Mouse (Mus musculus): ENCODE measurements around the gene Olfr1331. TPM values are rescaled to one million over a fixed set of nuclear protein-coding genes. Genes with fewer than 3 reads are reported as not detected.
"Not testable (repeated sequence)": the region's sequence is repeated elsewhere in the genome, so short reads cannot be mapped to it uniquely, and the experiment has no call there.

The Olfr1331 gene
- not detected in 2 replicates for polyA plus RNA-seq (2012; ENCODE audit: insufficient read depth, insufficient read length, missing spikeins)

DNA sequence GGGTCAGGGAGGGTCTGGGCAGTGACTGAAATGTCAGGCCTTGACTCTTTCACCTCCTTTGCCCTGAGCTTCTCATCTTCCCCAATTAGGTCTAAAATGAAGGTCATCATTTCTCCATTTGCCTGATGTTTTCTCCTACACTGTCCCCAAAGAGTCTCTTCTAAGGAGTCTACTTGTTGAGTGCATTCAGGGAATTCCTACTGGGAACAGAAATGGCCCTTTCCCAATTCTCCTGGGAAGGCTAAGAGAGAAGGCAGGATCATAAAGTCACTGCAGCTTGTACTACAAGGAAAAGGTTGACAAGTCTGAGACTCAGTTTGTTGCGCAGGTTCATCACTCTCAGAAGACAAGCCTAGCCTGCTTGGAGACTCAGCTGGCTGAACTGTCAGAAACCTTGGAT is at the start of gene Olfr1331:
Gene Olfr1331 (plus strand): TSS at position 301 of the 400 bp plus-strand sequence.
- H3K4me3 ChIP-seq (ENCODE audit: insufficient read depth, low read length) = no peak within 1 kb of the TSS
- H3K27ac ChIP-seq (ENCODE audit: insufficient read depth, low read depth, low read length) = no peak within 1 kb of the TSS
- H3K4me1 ChIP-seq (ENCODE audit: control insufficient read depth, insufficient read depth, low read length) = no peaks in the 10 kb centered on the region
- TF ChIP-seq CTCF (IDR thresholded peaks at IDR 0.05; ENCODE audit: low read depth, low read length) = no peak

DNA sequence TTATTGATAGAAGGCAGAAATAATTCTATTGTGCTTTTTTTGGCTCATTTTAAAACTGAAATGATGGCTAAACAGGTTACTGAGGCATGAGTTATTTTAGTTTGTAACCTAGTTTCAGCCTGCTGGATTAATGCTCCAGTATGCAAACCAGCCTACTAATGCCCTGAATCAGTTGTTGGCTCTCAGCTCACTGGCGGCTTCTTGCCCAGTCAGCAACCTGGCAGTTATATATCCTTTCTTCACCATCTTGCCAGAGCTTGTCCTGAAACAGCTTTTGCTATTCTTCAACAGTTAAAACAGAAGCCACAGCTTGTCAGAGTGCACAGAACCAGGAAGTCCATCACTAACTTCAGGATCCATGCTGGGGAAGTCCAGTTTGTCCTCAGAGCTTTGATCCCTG is 45.5 kb upstream of the Olfr1331 start:
- Histone ChIP-seq H3K27ac (ENCODE audit: insufficient read depth, low read depth, low read length) (no peak overlapping the region), H3K4me1 (ENCODE audit: control insufficient read depth, insufficient read depth, low read length) (no peaks in the 10 kb centered on the region), H3K4me3 (ENCODE audit: insufficient read depth, low read length) (no peak overlapping the region)
- TF ChIP-seq POLR2A (IDR thresholded peaks at IDR 0.05; ENCODE audit: borderline replicate concordance, low read depth, low read length) (no peak), CTCF (IDR thresholded peaks at IDR 0.05; ENCODE audit: low read depth, low read length) (no peak)

DNA sequence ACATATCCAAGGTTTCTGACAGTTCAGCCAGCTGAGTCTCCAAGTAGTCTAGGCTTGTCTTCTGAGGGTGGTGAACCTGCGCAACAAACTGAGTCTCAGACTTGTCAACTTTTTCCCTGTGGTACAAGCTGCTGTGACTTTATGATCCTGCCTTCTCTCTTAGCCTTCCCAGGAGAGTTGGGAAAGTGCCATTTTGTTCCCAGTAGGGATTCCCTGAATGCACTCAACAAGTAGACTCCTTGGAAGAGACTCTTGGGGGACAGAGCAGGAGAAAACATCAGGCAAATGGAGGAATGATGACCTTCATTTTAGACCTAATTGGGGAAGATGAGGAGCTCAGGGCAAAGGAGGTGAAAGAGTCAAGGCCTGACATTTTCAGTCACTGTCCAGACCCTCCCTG is 28.3 kb upstream of the Olfr1331 start, which contains the start of gene Olfr1333:
Gene Olfr1333 (minus strand): TSS at position 101 of the 400 bp plus-strand sequence.
- TF ChIP-seq POLR2A (IDR thresholded peaks at IDR 0.05; ENCODE audit: borderline replicate concordance, low read depth, low read length) (no peak), CTCF (IDR thresholded peaks at IDR 0.05; ENCODE audit: low read depth, low read length) (no peak)
- Histone ChIP-seq H3K4me1 (ENCODE audit: control insufficient read depth, insufficient read depth, low read length) (no peaks in the 10 kb centered on the region), H3K27ac (ENCODE audit: insufficient read depth, low read depth, low read length) (no peak within 1 kb of the TSS), H3K4me3 (ENCODE audit: insufficient read depth, low read length) (no peak within 1 kb of the TSS)

DNA sequence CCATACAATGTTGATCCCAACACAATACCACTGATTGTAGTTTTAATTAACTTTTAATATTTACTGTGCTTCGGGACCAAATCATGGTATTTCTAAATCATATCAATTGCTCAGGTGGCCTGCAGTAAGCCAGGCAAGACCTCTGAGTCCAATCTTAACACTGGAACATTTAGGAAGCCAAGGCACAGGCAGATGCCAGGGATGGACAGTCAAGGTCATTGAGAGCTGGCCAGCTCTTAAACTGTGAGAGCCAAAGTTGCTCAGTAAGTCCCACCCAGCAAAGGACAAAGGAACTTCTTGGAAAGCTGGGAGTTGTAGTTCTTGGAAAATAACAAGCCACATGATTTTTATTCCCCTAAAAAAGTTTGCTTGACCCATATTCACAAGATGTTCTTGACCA is 2.7 kb upstream of the Olfr1331 start:
- Histone ChIP-seq H3K4me3 (ENCODE audit: insufficient read depth, low read length) (no peak overlapping the region), H3K4me1 (ENCODE audit: control insufficient read depth, insufficient read depth, low read length) (no peaks in the 10 kb centered on the region), H3K27ac (ENCODE audit: insufficient read depth, low read depth, low read length) (no peak overlapping the region)
- no peak for TF ChIP-seq POLR2A (IDR thresholded peaks at IDR 0.05; ENCODE audit: borderline replicate concordance, low read depth, low read length)
- no peak for TF ChIP-seq CTCF (IDR thresholded peaks at IDR 0.05; ENCODE audit: low read depth, low read length)

DNA sequence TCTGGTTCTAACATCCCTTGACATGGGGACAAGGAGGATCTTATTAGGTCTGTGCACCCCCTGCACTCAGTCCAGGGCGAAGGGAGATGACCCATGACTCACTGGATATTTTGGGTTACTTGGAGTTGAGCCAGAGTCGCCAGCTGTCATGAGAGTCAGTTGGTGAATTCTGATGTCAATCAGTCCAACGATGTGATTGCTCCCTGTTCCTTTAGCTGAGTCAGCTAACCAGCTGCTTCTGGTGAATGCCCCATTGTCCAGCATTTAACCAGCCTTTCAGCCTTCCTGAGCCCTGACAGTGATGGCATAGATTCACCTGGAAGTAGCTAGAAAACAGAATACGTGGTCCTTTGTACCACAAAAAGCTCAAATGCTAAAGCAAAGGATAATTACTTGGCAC is 1.7 kb upstream of the Olfr1331 start:
- H3K4me1 ChIP-seq (ENCODE audit: control insufficient read depth, insufficient read depth, low read length) = no peaks in the 10 kb centered on the region
- TF ChIP-seq CTCF (IDR thresholded peaks at IDR 0.05; ENCODE audit: low read depth, low read length) (no peak), POLR2A (IDR thresholded peaks at IDR 0.05; ENCODE audit: borderline replicate concordance, low read depth, low read length) (no peak)
- no peak overlapping the region for H3K27ac ChIP-seq (ENCODE audit: insufficient read depth, low read depth, low read length)
- H3K4me3 ChIP-seq (ENCODE audit: insufficient read depth, low read length) = no peak overlapping the region

DNA sequence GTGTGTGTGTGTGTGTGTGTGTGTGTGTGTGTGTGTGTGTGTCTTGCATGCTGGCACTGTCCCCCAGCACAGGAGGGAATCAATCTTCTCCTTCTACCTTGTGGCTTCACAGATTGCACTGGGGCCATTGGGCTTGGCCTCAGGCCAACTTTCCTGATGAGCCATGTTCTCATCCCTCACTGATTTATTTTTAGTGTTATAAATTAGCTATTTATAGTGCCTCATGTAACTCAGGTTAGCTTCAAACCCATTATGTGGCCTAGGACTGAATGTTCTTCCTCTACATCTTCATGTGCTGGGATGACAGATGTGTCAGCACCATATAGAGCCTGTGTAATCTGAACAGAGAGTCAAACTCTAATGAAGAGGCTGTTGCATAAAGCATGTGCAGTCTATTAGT is 3.1 kb downstream of the Olfr1331 start:
- H3K4me3 ChIP-seq (ENCODE audit: insufficient read depth, low read length) = no peak overlapping the region
- TF ChIP-seq CTCF (IDR thresholded peaks at IDR 0.05; ENCODE audit: low read depth, low read length) = no peak
- no peak for TF ChIP-seq POLR2A (IDR thresholded peaks at IDR 0.05; ENCODE audit: borderline replicate concordance, low read depth, low read length)
- H3K27ac ChIP-seq (ENCODE audit: insufficient read depth, low read depth, low read length) = no peak overlapping the region
- H3K4me1 ChIP-seq (ENCODE audit: control insufficient read depth, insufficient read depth, low read length) = no peaks in the 10 kb centered on the region

DNA sequence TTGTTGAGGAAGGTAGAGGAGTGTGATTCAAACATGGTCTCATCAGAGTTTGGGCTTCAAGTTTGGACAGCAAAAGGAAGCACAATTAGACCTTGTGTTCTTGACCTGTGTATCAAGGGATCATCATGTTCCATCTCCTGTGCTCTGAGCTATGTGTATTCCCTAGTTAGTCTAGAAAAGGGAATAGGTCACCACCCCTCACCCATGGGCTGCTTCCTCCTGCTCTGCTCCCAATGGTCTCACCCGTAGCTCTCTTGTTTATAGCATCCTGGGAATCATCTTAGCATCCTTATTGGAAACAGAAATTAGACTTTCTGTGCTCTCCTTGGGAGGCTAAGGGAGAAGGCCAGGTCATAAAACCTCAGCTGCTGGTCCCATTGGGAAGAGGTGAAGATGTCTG is 23.8 kb downstream of the Olfr1331 start, which contains the start of gene Olfr1330:
Gene Olfr1330 (plus strand): TSS at position 301 of the 400 bp plus-strand sequence.
- H3K27ac ChIP-seq (ENCODE audit: insufficient read depth, low read depth, low read length) = no peak within 1 kb of the TSS
- H3K4me1 ChIP-seq (ENCODE audit: control insufficient read depth, insufficient read depth, low read length) = no peaks in the 10 kb centered on the region
- TF ChIP-seq CTCF (IDR thresholded peaks at IDR 0.05; ENCODE audit: low read depth, low read length) (no peak), POLR2A (IDR thresholded peaks at IDR 0.05; ENCODE audit: borderline replicate concordance, low read depth, low read length) (no peak)
- no peak within 1 kb of the TSS for H3K4me3 ChIP-seq (ENCODE audit: insufficient read depth, low read length)

DNA sequence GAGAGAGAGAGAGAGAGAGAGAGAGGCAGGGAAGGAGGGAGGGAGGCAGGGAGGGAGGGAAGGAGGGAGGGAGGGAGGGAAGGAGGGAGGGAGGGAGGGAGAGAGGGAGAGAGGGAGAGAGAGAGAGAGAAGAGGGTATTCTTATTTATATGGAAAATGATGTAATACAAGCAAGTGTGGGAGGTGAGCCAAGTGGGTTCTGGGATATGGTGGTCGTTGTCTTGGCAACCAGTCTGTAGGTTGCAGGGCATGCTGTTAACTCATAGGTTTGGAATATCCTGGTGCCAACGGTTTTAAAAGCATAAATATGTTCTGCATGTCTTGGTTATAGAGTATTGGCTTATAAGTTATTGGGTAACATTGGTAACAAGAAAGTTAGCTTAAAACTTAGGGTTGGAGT is 37.5 kb downstream of the Olfr1331 start:
- Histone ChIP-seq H3K4me1 (ENCODE audit: control insufficient read depth, insufficient read depth, low read length) (no peaks in the 10 kb centered on the region), H3K4me3 (ENCODE audit: insufficient read depth, low read length) (no peak overlapping the region), H3K27ac (ENCODE audit: insufficient read depth, low read depth, low read length) (no peak overlapping the region)
- TF ChIP-seq CTCF (IDR thresholded peaks at IDR 0.05; ENCODE audit: low read depth, low read length) (no peak), POLR2A (IDR thresholded peaks at IDR 0.05; ENCODE audit: borderline replicate concordance, low read depth, low read length) (no peak)

DNA sequence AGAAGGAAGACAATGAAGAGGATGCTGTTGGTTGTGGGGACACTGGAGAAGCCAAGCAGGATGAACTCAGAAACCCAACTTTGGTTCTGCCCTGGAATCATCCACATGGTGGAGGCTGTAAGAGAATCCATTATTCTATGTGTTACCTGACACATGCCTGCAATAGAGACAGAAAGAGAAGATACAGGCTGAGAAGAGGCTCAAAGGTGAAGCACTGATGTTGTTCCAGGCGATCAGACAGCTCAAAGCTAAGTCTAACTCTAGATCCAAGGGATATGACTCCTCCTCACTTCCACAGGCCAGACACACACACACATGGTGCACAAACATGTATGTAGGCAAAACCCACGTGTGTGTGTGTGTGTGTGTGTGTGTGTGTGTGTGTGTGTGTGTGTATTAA is 52.9 kb downstream of the Olfr1331 start, which contains the start of gene Olfr1329:
Gene Olfr1329 (minus strand): TSS at position 101 of the 400 bp plus-strand sequence.
- not testable (repeated sequence) for H3K27ac ChIP-seq (ENCODE audit: insufficient read depth, low read depth, low read length); H3K4me1 ChIP-seq (ENCODE audit: control insufficient read depth, insufficient read depth, low read length); H3K4me3 ChIP-seq (ENCODE audit: insufficient read depth, low read length)

Other genes with a start within 250 kb of the Olfr1331 start
- not detected in 2 replicates for gene Cfap57, start 243.9 kb upstream of the Olfr1331 start, polyA plus RNA-seq (2012; ENCODE audit: insufficient read depth, insufficient read length, missing spikeins)
- 27.3 and 36.7 TPM in 2 replicates for gene Ebna1bp2, start 243.8 kb upstream of the Olfr1331 start, polyA plus RNA-seq (2012; ENCODE audit: insufficient read depth, insufficient read length, missing spikeins)
- gene Olfr62, start 205.7 kb upstream of the Olfr1331 start, polyA plus RNA-seq (2012; ENCODE audit: insufficient read depth, insufficient read length, missing spikeins) = not detected in 2 replicates
- not detected in 2 replicates for gene Olfr1342, start 171.9 kb upstream of the Olfr1331 start, polyA plus RNA-seq (2012; ENCODE audit: insufficient read depth, insufficient read length, missing spikeins)
- gene Olfr1341, start 161.1 kb upstream of the Olfr1331 start, polyA plus RNA-seq (2012; ENCODE audit: insufficient read depth, insufficient read length, missing spikeins) = not detected in 2 replicates
- 0.16 and 0.24 TPM in 2 replicates for gene Olfr1340, start 144.5 kb upstream of the Olfr1331 start, polyA plus RNA-seq (2012; ENCODE audit: insufficient read depth, insufficient read length, missing spikeins)
- not detected in 2 replicates for gene Olfr1339, start 132.5 kb upstream of the Olfr1331 start, polyA plus RNA-seq (2012; ENCODE audit: insufficient read depth, insufficient read length, missing spikeins)
- gene Olfr1338, start 105.9 kb upstream of the Olfr1331 start, polyA plus RNA-seq (2012; ENCODE audit: insufficient read depth, insufficient read length, missing spikeins) = not detected in 2 replicates
- not detected in 2 replicates for gene Olfr1337, start 82.1 kb upstream of the Olfr1331 start, polyA plus RNA-seq (2012; ENCODE audit: insufficient read depth, insufficient read length, missing spikeins)
- not detected in 2 replicates for gene Olfr1335, start 54.7 kb upstream of the Olfr1331 start, polyA plus RNA-seq (2012; ENCODE audit: insufficient read depth, insufficient read length, missing spikeins)
- not detected in 2 replicates for gene Olfr1333, start 28.4 kb upstream of the Olfr1331 start, polyA plus RNA-seq (2012; ENCODE audit: insufficient read depth, insufficient read length, missing spikeins)
- 0.24 and 0.63 TPM in 2 replicates for gene Olfr1330, start 23.9 kb downstream of the Olfr1331 start, polyA plus RNA-seq (2012; ENCODE audit: insufficient read depth, insufficient read length, missing spikeins)
- not detected in 2 replicates for gene Olfr1329, start 52.8 kb downstream of the Olfr1331 start, polyA plus RNA-seq (2012; ENCODE audit: insufficient read depth, insufficient read length, missing spikeins)
- not detected in 2 replicates for gene Olfr1328, start 74.0 kb downstream of the Olfr1331 start, polyA plus RNA-seq (2012; ENCODE audit: insufficient read depth, insufficient read length, missing spikeins)
- gene Lao1, start 96.9 kb downstream of the Olfr1331 start, polyA plus RNA-seq (2012; ENCODE audit: insufficient read depth, insufficient read length, missing spikeins) = not detected in 2 replicates
- 22.6 and 25.3 TPM in 2 replicates for gene Slc2a1, start 244.1 kb downstream of the Olfr1331 start, polyA plus RNA-seq (2012; ENCODE audit: insufficient read depth, insufficient read length, missing spikeins)